Mouse (Mus musculus) heart, postnatal 0 days (tissue): ENCODE measurements around the gene Asic2. TPM values are rescaled to one million over a fixed set of nuclear protein-coding genes. Genes with fewer than 3 reads are reported as not detected.
"Not testable (repeated sequence)": the region's sequence is repeated elsewhere in the genome, so short reads cannot be mapped to it uniquely, and the experiment has no call there.

Experiments used
- ATAC-seq: fragments of 200-750 bp; cut with Nextera tagmentation; 2 replicates; pipeline ENCODE4 v1.8.0; 2017; ENCODE audit warnings: low read depth, moderate number of reproducible peaks, moderate library complexity; ENCODE audit not compliant: insufficient read depth
- DNase-seq: peaks from one replicate; pipeline ENCODE4 v3.0.0-alpha.2; 2016; ENCODE audit warnings: low spot score
- H3K27ac ChIP-seq: fragments of 300-500 bp; sonication (generic); 2 replicates; pipeline ENCODE4 v1.5.1; 2014; ENCODE audit warnings: low read depth, mild to moderate bottlenecking
- H3K27me3 ChIP-seq: fragments of 300-500 bp; sonication (generic); 2 replicates; pipeline ENCODE4 v1.6.1; 2014; ENCODE audit warnings: low read length, mixed read lengths; ENCODE audit not compliant: control insufficient read depth, insufficient read depth
- H3K36me3 ChIP-seq: fragments of 300-500 bp; sonication (generic); replicated peaks from 2 replicates; pipeline ENCODE4 v1.6.1; 2014; ENCODE audit warnings: low read length, mixed read lengths; ENCODE audit not compliant: control insufficient read depth, insufficient read depth
- H3K4me1 ChIP-seq: fragments of 300-500 bp; sonication (generic); 2 replicates; pipeline ENCODE4 v1.6.1; 2014; ENCODE audit warnings: antibody characterized with exemption; ENCODE audit not compliant: control insufficient read depth, insufficient read depth
- H3K4me2 ChIP-seq: fragments of 300-500 bp; sonication (generic); 2 replicates; pipeline ENCODE4 v1.6.1; 2014; ENCODE audit warnings: low read depth, mild to moderate bottlenecking, low read length, moderate library complexity
- H3K4me3 ChIP-seq: fragments of 300-500 bp; sonication (generic); 2 replicates; pipeline ENCODE4 v1.5.1; 2014; ENCODE audit warnings: low read depth, low read length
- H3K9ac ChIP-seq: fragments of 300-500 bp; sonication (generic); replicated peaks from 2 replicates; pipeline ENCODE4 v1.6.1; 2014; ENCODE audit warnings: low read depth, low read length, mixed read lengths
- H3K9me3 ChIP-seq: fragments of 300-500 bp; sonication (generic); replicated peaks from 2 replicates; pipeline ENCODE4 v1.6.1; 2016; ENCODE audit warnings: low read length; ENCODE audit not compliant: control insufficient read depth
- CTCF ChIP-seq: IDR thresholded peaks from 2 replicates; pipeline ENCODE4 v1.5.1; 2016; ENCODE audit warnings: antibody characterized with exemption, control low read depth, low read depth
- EP300 ChIP-seq: IDR thresholded peaks from 2 replicates; pipeline ENCODE4 v1.6.1; 2016; ENCODE audit warnings: antibody characterized with exemption, low read depth
- WGBS: fragments of 180-500 bp; shearing (Covaris S2); extraction: QIAGEN DNeasy Blood & Tissue Kit; methylation state at CpG from one replicate; pipeline ENCODE4 v1.1.7; 2014; 5-methylcytosine and 5-hydroxymethylcytosine counted together
- polyA plus RNA-seq: library from polyadenylated mRNA; unstranded; fragments of >200 nt; fragmentation: Nextera tagmentation; extraction: Ambion mirVana; gene quantifications from 2 replicates; pipeline ENCODE4 v1.2.1, GENCODE M21; 2015
- total RNA-seq: library from RNA; depleted of rRNA; stranded (reverse); fragments of >200 nt; gene quantifications from 2 replicates; pipeline ENCODE4 v1.2.3, GENCODE M21; 2014; ENCODE audit warnings: low replicate concordance

The Asic2 gene
- total and polyA plus RNA-seq, 2 experiments from 2014 or later, result not detected

DNA sequence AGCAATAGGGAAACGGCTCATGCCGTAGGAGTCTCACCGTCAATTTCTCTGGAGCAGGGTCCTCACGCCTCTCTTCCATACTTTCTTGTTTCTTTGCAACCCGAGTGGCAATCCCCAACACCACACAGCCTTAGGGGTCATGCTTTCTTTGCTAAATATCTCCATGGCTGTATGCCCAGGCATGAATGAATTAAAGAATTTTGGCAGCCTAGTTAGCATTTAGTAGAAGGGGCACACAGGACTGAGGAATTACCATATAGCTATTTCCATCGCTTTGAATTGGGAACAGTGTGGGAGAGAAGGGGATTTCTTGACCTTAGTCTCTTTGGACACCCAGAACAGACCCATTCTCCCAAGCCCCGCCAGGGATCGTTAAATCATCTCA is 597.8 kb downstream of the Asic2 start:
- no peak overlapping the region for H3K4me2 ChIP-seq
- 62% methylated on average over 8 of the region's 8 CpGs for WGBS
- no peaks in the 10 kb centered on the region for H3K27me3 ChIP-seq
- H3K9me3 ChIP-seq, result no peaks in the 10 kb centered on the region
- no peak for TF ChIP-seq CTCF
- TF ChIP-seq EP300, result no peak
- DNase-seq (no peak), ATAC-seq (no peak)
- H3K36me3 ChIP-seq, result no peaks in the 10 kb centered on the region
- H3K4me1 ChIP-seq, result no peaks in the 10 kb centered on the region
- no peak overlapping the region for H3K27ac ChIP-seq
- H3K4me3 ChIP-seq, result no peak overlapping the region
- no peak overlapping the region for H3K9ac ChIP-seq

DNA sequence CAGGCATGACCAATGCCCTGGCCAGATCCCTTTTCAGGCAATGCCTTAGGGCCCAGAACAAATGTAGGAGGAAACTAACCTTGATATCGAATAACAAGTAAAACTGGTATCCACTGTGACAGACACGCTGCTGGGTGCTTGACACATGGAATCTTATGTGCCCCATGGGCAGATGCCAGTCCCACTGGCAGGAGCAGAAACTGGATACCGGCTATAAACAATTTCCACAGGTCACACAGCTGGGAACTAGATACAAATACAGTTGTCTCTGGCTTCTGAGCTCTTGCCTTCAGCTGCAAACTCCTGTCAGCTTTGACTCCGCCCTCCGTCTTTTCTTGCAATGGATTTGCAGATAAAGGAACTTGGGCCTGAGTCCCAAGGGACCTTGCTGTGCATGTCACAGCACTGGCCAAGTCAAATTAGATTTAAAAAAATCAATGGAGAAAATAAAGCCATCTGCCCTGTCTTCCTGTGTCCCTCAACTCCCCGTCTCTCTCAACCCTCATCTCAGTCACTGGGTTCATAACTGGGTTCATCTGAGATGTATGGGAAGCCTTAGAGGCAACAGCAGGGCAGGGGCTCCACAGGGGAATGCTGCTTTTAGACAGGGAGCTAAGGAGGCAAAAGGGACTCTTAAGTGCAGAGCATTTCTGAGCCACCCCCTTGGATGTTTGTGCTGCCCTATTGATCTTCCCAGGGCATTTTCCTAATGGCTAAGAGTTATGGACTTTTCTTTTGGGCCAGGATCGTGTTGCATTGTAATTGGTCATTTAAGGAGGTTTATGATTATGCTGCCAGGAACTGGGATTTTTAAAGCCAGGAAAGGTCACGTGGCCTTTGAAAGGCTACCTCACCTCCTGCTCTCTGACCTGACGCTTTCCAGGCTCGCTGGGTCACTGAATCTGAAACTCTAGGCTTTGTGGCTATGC is 598.5 kb downstream of the Asic2 start:
- H3K27ac ChIP-seq, result no peak overlapping the region
- TF ChIP-seq EP300 (no peak), CTCF (no peak)
- H3K4me3 ChIP-seq, result no peak overlapping the region
- WGBS, result 57% methylated on average over 10 of the region's 10 CpGs
- H3K4me2 ChIP-seq, result no peak overlapping the region
- DNase-seq (no peak), ATAC-seq (no peak)
- no peaks in the 10 kb centered on the region for H3K27me3 ChIP-seq
- H3K4me1 ChIP-seq, result no peaks in the 10 kb centered on the region
- H3K9ac ChIP-seq, result no peak overlapping the region
- H3K9me3 ChIP-seq, result no peaks in the 10 kb centered on the region
- no peaks in the 10 kb centered on the region for H3K36me3 ChIP-seq

DNA sequence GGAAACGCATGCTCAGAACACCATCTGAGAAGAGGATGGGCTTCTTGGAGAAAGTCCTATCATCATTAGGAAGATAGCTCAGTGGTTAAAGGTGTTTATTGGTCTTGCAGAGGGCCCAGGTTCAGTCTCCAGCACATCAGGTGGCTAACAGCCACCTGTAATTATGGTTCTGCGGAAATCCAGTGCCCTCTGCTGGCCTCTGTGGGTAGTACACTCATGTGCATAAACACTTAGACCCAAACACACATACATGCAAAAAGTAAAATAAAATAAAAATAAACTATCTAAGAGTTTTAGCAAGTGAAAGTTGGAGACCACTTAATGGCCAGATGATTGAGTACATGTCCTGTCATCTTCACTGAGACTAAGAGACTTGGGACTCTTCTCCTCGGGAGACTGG is 603.8 kb downstream of the Asic2 start:
- Histone ChIP-seq H3K27me3 (no peaks in the 10 kb centered on the region), H3K4me2 (no peak overlapping the region), H3K9ac (no peak overlapping the region), H3K4me1 (no peaks in the 10 kb centered on the region), H3K4me3 (no peak overlapping the region), H3K9me3 (no peaks in the 10 kb centered on the region; the same call in 1 of the 2 replicates), H3K36me3 (no peaks in the 10 kb centered on the region), H3K27ac (no peak overlapping the region)
- no peak for ATAC-seq
- TF ChIP-seq EP300 (no peak), CTCF (no peak)
- WGBS, result 86% methylated on average over 3 of the region's 3 CpGs
- DNase-seq, result no peak

DNA sequence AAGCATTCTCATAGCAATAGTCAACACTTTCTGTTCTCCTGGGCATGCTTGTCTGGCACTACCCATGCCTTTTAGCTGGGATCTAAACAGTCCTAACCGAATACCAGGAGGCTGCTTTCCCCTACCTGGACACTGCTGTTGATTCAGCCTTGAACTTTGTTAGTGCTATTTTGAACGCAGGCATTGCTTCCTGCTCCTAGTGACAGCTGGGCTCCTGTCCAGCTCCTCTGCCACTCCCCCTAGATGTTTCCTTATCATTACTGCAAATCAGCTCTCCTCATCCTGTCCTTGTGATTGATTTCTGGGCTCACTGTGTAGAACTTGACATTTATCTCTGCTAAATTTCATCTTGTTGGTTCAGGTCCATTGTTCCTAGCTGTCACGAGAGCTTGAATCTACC is 605.8 kb downstream of the Asic2 start:
- H3K36me3 ChIP-seq, result no peaks in the 10 kb centered on the region
- H3K27ac ChIP-seq, result no peak overlapping the region
- TF ChIP-seq CTCF (no peak), EP300 (no peak)
- no peak overlapping the region for H3K4me3 ChIP-seq
- no peaks in the 10 kb centered on the region for H3K27me3 ChIP-seq
- DNase-seq (no peak), ATAC-seq (no peak)
- H3K4me2 ChIP-seq, result no peak overlapping the region
- no peak overlapping the region for H3K9ac ChIP-seq
- 27% methylated on average over 3 of the region's 3 CpGs for WGBS
- H3K4me1 ChIP-seq, result no peaks in the 10 kb centered on the region
- no peaks in the 10 kb centered on the region; the same call in 1 of the 2 replicates for H3K9me3 ChIP-seq

DNA sequence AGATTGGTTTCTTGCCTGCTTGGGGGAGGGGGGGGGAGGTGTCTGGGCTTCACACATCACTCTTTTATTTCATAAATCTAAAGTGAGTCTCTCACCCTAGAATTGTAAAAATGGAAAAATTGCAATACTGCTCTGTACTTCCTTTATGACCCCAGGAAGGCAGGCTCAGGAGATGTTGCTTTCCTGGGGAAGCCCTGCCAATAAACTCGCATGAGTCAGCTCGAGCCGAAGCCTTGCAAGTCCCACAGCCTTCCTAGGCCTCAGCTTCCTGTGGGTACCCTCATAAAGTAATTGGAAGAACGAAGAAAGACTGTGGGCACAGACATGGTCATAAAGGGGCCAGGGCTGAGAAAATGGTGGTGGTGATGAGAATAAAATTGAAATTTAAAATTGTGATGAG is 607.2 kb downstream of the Asic2 start:
- TF ChIP-seq CTCF (no peak), EP300 (no peak)
- no peaks in the 10 kb centered on the region for H3K36me3 ChIP-seq
- H3K4me3 ChIP-seq, result no peak overlapping the region
- ATAC-seq (no peak), DNase-seq (no peak)
- no peak overlapping the region for H3K4me2 ChIP-seq
- no peaks in the 10 kb centered on the region for H3K27me3 ChIP-seq
- H3K9ac ChIP-seq, result no peak overlapping the region
- H3K4me1 ChIP-seq, result no peaks in the 10 kb centered on the region
- WGBS, result 51% methylated on average over 4 of the region's 4 CpGs
- no peak overlapping the region for H3K27ac ChIP-seq
- H3K9me3 ChIP-seq, result no peaks in the 10 kb centered on the region; the same call in 1 of the 2 replicates

DNA sequence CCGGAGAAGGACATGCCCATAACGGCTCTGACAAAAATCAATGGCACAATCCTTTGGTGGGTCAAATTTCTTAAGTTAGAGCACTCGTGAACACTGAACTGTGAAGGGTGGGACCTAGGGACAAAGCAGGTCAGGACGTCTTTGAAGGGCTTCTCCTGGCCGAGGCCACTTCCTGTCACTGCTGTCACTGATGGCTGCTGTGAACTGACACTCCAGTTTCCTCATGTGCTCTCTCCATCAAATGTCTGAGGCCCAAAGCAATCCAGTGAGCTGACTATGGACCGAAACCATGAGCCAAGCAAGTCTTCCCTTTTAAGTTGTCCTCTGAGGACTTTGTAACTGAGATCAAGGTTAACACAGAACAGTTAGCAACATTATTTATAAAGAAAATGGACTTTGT is 617.8 kb downstream of the Asic2 start:
- 46% methylated on average over 5 of the region's 6 CpGs for WGBS
- H3K27me3 ChIP-seq, H3K27ac ChIP-seq, H3K9me3 ChIP-seq, H3K4me3 ChIP-seq, DNase-seq, H3K9ac ChIP-seq, ATAC-seq, H3K4me1 ChIP-seq, H3K4me2 ChIP-seq, H3K36me3 ChIP-seq: not testable (repeated sequence)
